Mouse (Mus musculus) liver, embryonic 15.5 days (tissue): ENCODE results near the gene Zfp689. TPM values are rescaled to one million over a fixed set of nuclear protein-coding genes. Genes with fewer than 3 reads are reported as not detected.

Source experiments
- ATAC-seq: fragments of 200-750 bp; cut with Nextera tagmentation; 2 replicates; pipeline ENCODE4 v1.8.0; 2017; ENCODE audit warnings: moderate number of reproducible peaks, mild to moderate bottlenecking, moderate library complexity; ENCODE audit not compliant: insufficient read depth
- H3K27ac ChIP-seq: fragments of 300-500 bp; sonication (generic); replicated peaks from 2 replicates; pipeline ENCODE4 v1.5.1; 2015; ENCODE audit warnings: mild to moderate bottlenecking, inconsistent platforms
- H3K27me3 ChIP-seq: fragments of 300-500 bp; sonication (generic); 2 replicates; pipeline ENCODE4 v1.6.1; 2015; ENCODE audit warnings: mild to moderate bottlenecking, inconsistent platforms
- H3K36me3 ChIP-seq: fragments of 300-500 bp; sonication (generic); replicated peaks from 2 replicates; pipeline ENCODE4 v1.6.1; 2015; ENCODE audit warnings: moderate library complexity, mild to moderate bottlenecking, inconsistent platforms
- H3K4me1 ChIP-seq: fragments of 300-500 bp; sonication (generic); replicated peaks from 2 replicates; pipeline ENCODE4 v1.6.1; 2015; ENCODE audit warnings: inconsistent platforms
- H3K4me2 ChIP-seq: fragments of 300-500 bp; sonication (generic); 2 replicates; pipeline ENCODE4 v1.6.1; 2015; ENCODE audit warnings: moderate library complexity, mild to moderate bottlenecking, inconsistent platforms
- H3K4me3 ChIP-seq: fragments of 300-500 bp; sonication (generic); replicated peaks from 2 replicates; pipeline ENCODE4 v1.5.1; 2015; ENCODE audit warnings: mild to moderate bottlenecking, inconsistent platforms
- H3K9ac ChIP-seq: fragments of 300-500 bp; sonication (generic); 2 replicates; pipeline ENCODE4 v1.6.1; 2015; ENCODE audit warnings: moderate library complexity, mild to moderate bottlenecking, inconsistent platforms
- H3K9me3 ChIP-seq: fragments of 300-500 bp; sonication (generic); replicated peaks from 2 replicates; pipeline ENCODE4 v1.6.1; 2016; ENCODE audit warnings: inconsistent platforms
- WGBS: fragments of 180-500 bp; shearing (Covaris S2); methylation state at CpG from one replicate; pipeline ENCODE4 v1.1.7; 2015; ENCODE audit warnings: mixed read lengths; ENCODE audit not compliant: insufficient replicate concordance; 5-methylcytosine and 5-hydroxymethylcytosine counted together
- microRNA-seq: library from miRNA; unstranded; fragments of <30 nt; microRNA quantifications from one replicate; pipeline ENCODE4, GENCODE M21; 2016
- polyA plus RNA-seq: library from polyadenylated mRNA; unstranded; fragments of >200 nt; fragmentation: Nextera tagmentation; extraction: Ambion mirVana; gene quantifications from 2 replicates; pipeline ENCODE4 v1.2.1, GENCODE M21; 2015

Zfp689 gene
- polyA plus RNA-seq, 1 experiment from 2014 or later = 2.1 TPM

- 7% methylated on average over 7 of the region's 7 CpGs for WGBS
- Histone ChIP-seq H3K4me3 (peak overlapping the region; percentile 69), H3K36me3 (no peaks in the 10 kb centered on the region), H3K27me3 (0 out of 2 replicates have a peak, but pooled peaks cover 3% of the 10 kb centered on the region), H3K4me2 (peak overlapping the region; percentile 86), H3K9me3 (no peaks in the 10 kb centered on the region), H3K4me1 (peaks cover 28% of the 10 kb centered on the region), H3K27ac (no peak overlapping the region), H3K9ac (peak overlapping the region; percentile 26; the same call in 1 of the 2 replicates)
- ATAC-seq = 0 out of 2 replicates have a peak, but pooled peaks have one; percentile 11
Observed at GRCm38 (mm10) chr7:127393944-127394333, 55.0 kb downstream of the Zfp689 start.

- Histone ChIP-seq H3K4me1 (peaks cover 28% of the 10 kb centered on the region), H3K36me3 (no peaks in the 10 kb centered on the region), H3K9me3 (no peaks in the 10 kb centered on the region), H3K27ac (peak within 1 kb of the TSS; percentile 67; the same call in 1 of the 2 replicates), H3K4me3 (peak within 1 kb of the TSS; percentile 69), H3K9ac (peak within 1 kb of the TSS; percentile 67), H3K4me2 (peak within 1 kb of the TSS; percentile 86), H3K27me3 (0 out of 2 replicates have a peak, but pooled peaks cover 3% of the 10 kb centered on the region)
- WGBS = under 1% methylated on average over 45 of the region's 45 CpGs
- peak; percentile 87 for ATAC-seq
Observed at GRCm38 (mm10) chr7:127393157-127393943, 55.6 kb downstream of the Zfp689 start, which contains the start of gene E430018J23Rik. TSS of gene E430018J23Rik (minus strand) at chr7:127393629.

- 52% methylated on average over 8 of the region's 8 CpGs for WGBS
- H3K9ac ChIP-seq = peak overlapping the region; percentile 67; the same call in 1 of the 2 replicates
- H3K27ac ChIP-seq = no peak overlapping the region
- no peaks in the 10 kb centered on the region for H3K36me3 ChIP-seq
- H3K4me3 ChIP-seq = peak overlapping the region; percentile 69
- peaks cover 28% of the 10 kb centered on the region for H3K4me1 ChIP-seq
- H3K4me2 ChIP-seq = peak overlapping the region; percentile 86
- no peaks in the 10 kb centered on the region for H3K9me3 ChIP-seq
- no peak for ATAC-seq
- 0 out of 2 replicates have a peak, but pooled peaks cover 3% of the 10 kb centered on the region for H3K27me3 ChIP-seq
Observed at GRCm38 (mm10) chr7:127392251-127392824, 56.6 kb downstream of the Zfp689 start.

Small RNA genes lying within 50 kb of the gene (microRNA-seq; reads per million reads assigned to microRNA genes)
- gene Gm47278 (not detected), gene Mir7060 (not detected)

Other genes starting within 250 kb of the Zfp689 start
- 17.1 and 18.2 TPM in 2 replicates for gene Tbc1d10b, start 240.7 kb downstream of the Zfp689 start, polyA plus RNA-seq
- gene Mylpf, start 240.3 kb downstream of the Zfp689 start, polyA plus RNA-seq = 67.8 and 89.3 TPM in 2 replicates
- gene Zfp553, start 216.1 kb downstream of the Zfp689 start, polyA plus RNA-seq = 6.3 and 6.8 TPM in 2 replicates
- 9.4 and 9.7 TPM in 2 replicates for gene Sept1, start 216.0 kb downstream of the Zfp689 start, polyA plus RNA-seq
- 13.8 and 15.0 TPM in 2 replicates for gene Zfp771, start 204.9 kb downstream of the Zfp689 start, polyA plus RNA-seq
- gene Dctpp1, start 188.4 kb downstream of the Zfp689 start, polyA plus RNA-seq = 74.2 and 84.8 TPM in 2 replicates
- 162 and 175 TPM in 2 replicates for gene Sephs2, start 175.1 kb downstream of the Zfp689 start, polyA plus RNA-seq
- gene Itgal, start 152.9 kb downstream of the Zfp689 start, polyA plus RNA-seq = 6.2 and 7.3 TPM in 2 replicates
- 3.1 and 4.4 TPM in 2 replicates for gene Zfp768, start 103.6 kb downstream of the Zfp689 start, polyA plus RNA-seq
- gene Zfp747, start 73.1 kb downstream of the Zfp689 start, polyA plus RNA-seq = 1.8 and 2.3 TPM in 2 replicates
- gene 9130019O22Rik, start 62.0 kb downstream of the Zfp689 start, polyA plus RNA-seq = 1.2 and 1.5 TPM in 2 replicates
- gene E430018J23Rik, start 55.5 kb downstream of the Zfp689 start, polyA plus RNA-seq = 1.3 and 1.5 TPM in 2 replicates
- 1.3 and 1.7 TPM in 2 replicates for gene Zfp764, start 42.3 kb downstream of the Zfp689 start, polyA plus RNA-seq
- 7.3 and 9.1 TPM in 2 replicates for gene Zfp688, start 27.1 kb downstream of the Zfp689 start, polyA plus RNA-seq
- gene Prr14, start 10.5 kb upstream of the Zfp689 start, polyA plus RNA-seq = 19.8 and 22.4 TPM in 2 replicates
- 5.5 and 5.6 TPM in 2 replicates for gene Fbrs, start 30.0 kb upstream of the Zfp689 start, polyA plus RNA-seq
- 15.0 and 18.9 TPM in 2 replicates for gene Srcap, start 62.8 kb upstream of the Zfp689 start, polyA plus RNA-seq
- gene Gm42715, start 70.4 kb upstream of the Zfp689 start, polyA plus RNA-seq = 5.2 and 5.5 TPM in 2 replicates
- 2.6 and 2.7 TPM in 2 replicates for gene Tmem265, start 112.2 kb upstream of the Zfp689 start, polyA plus RNA-seq
- gene Phkg2, start 124.2 kb upstream of the Zfp689 start, polyA plus RNA-seq = 20.0 and 24.6 TPM in 2 replicates
- gene Ccdc189, start 139.4 kb upstream of the Zfp689 start, polyA plus RNA-seq = 6.4 and 8.3 TPM in 2 replicates
- 18.3 and 19.5 TPM in 2 replicates for gene Rnf40, start 139.6 kb upstream of the Zfp689 start, polyA plus RNA-seq
- gene Zfp629, start 166.6 kb upstream of the Zfp689 start, polyA plus RNA-seq = 1.2 and 1.6 TPM in 2 replicates